Mouse (Mus musculus) kidney, postnatal 0 days (tissue): Measurements from ENCODE around the gene Kcnmb1. TPM values are rescaled to one million over a fixed set of nuclear protein-coding genes. Genes with fewer than 3 reads are reported as not detected.
A peak's percentile ranks its signal among the peaks of the same experiment; 100 is the strongest.

ENCODE experiments used
- ATAC-seq: fragments of 200-750 bp; cut with Nextera tagmentation; replicated peaks from 2 replicates; pipeline ENCODE4 v1.8.0; 2017; ENCODE audit warnings: low read depth, moderate number of reproducible peaks, moderate TSS enrichment, moderate library complexity; ENCODE audit not compliant: low FRiP score
- DNase-seq: peaks from one replicate; pipeline ENCODE4 v3.0.0-alpha.2; 2016; ENCODE audit warnings: low spot score
- H3K27ac ChIP-seq: fragments of 300-500 bp; sonication (generic); 2 replicates; pipeline ENCODE4 v1.5.1; 2014; ENCODE audit warnings: mild to moderate bottlenecking
- H3K27me3 ChIP-seq: fragments of 300-500 bp; sonication (generic); 2 replicates; pipeline ENCODE4 v1.6.1; 2014; ENCODE audit warnings: low read length, mixed read lengths; ENCODE audit not compliant: insufficient read depth
- H3K36me3 ChIP-seq: fragments of 300-500 bp; sonication (generic); 2 replicates; pipeline ENCODE4 v1.6.1; 2014; ENCODE audit warnings: low read length, mixed read lengths; ENCODE audit not compliant: insufficient read depth
- H3K4me1 ChIP-seq: fragments of 300-500 bp; sonication (generic); replicated peaks from 2 replicates; pipeline ENCODE4 v1.6.1; 2014; ENCODE audit warnings: antibody characterized with exemption, low read length, mixed read lengths; ENCODE audit not compliant: insufficient read depth
- H3K4me2 ChIP-seq: fragments of 300-500 bp; sonication (generic); 2 replicates; pipeline ENCODE4 v1.6.1; 2014; ENCODE audit warnings: mild to moderate bottlenecking, low read length, moderate library complexity, mixed read lengths
- H3K4me3 ChIP-seq: fragments of 300-500 bp; sonication (generic); replicated peaks from 2 replicates; pipeline ENCODE4 v1.5.1; 2014; ENCODE audit warnings: low read depth, low read length
- H3K9ac ChIP-seq: fragments of 300-500 bp; sonication (generic); 2 replicates; pipeline ENCODE4 v1.6.1; 2014; ENCODE audit warnings: low read depth, low read length
- H3K9me3 ChIP-seq: fragments of 300-500 bp; sonication (generic); replicated peaks from 2 replicates; pipeline ENCODE4 v1.6.1; 2016; ENCODE audit warnings: low read length, inconsistent platforms, mixed read lengths
- CTCF ChIP-seq: IDR thresholded peaks from 2 replicates; pipeline ENCODE4 v1.5.1; 2016; ENCODE audit warnings: antibody characterized with exemption, low read depth, mild to moderate bottlenecking, moderate library complexity
- WGBS: fragments of 180-500 bp; shearing (Covaris S2); extraction: QIAGEN DNeasy Blood & Tissue Kit; methylation state at CpG from one replicate; pipeline ENCODE4 v1.1.7; 2014; 5-methylcytosine and 5-hydroxymethylcytosine counted together
- polyA plus RNA-seq: library from polyadenylated mRNA; unstranded; fragments of >200 nt; fragmentation: Nextera tagmentation; extraction: Ambion mirVana; gene quantifications from 2 replicates; pipeline ENCODE4 v1.2.1, GENCODE M21; 2015

Gene Kcnmb1
- polyA plus RNA-seq, 1 experiment from 2014 or later, result 0.54 TPM

- no peaks in the 10 kb centered on the region for H3K36me3 ChIP-seq
- H3K27ac ChIP-seq, result no peak overlapping the region
- no peak overlapping the region for H3K9ac ChIP-seq
- ATAC-seq, result no peak
- no peaks in the 10 kb centered on the region for H3K27me3 ChIP-seq
- no peak for DNase-seq
- no peaks in the 10 kb centered on the region for H3K4me1 ChIP-seq
- no peak overlapping the region for H3K4me3 ChIP-seq
- no peaks in the 10 kb centered on the region for H3K9me3 ChIP-seq
- TF ChIP-seq CTCF, result no peak
- 67% methylated on average over 4 of the region's 4 CpGs for WGBS
- H3K4me2 ChIP-seq, result no peak overlapping the region
Measured at GRCm38 (mm10) chr11:33939456-33940113, 23.2 kb upstream of the Kcnmb1 start.

- H3K9me3 ChIP-seq, result no peaks in the 10 kb centered on the region
- no peaks in the 10 kb centered on the region for H3K4me1 ChIP-seq
- no peak for TF ChIP-seq CTCF
- no peaks in the 10 kb centered on the region for H3K36me3 ChIP-seq
- ATAC-seq (no peak), DNase-seq (no peak)
- no peak overlapping the region for H3K27ac ChIP-seq
- H3K4me3 ChIP-seq, result no peak overlapping the region
- H3K27me3 ChIP-seq, result no peaks in the 10 kb centered on the region
- H3K9ac ChIP-seq, result no peak overlapping the region
- WGBS, result 75% methylated on average over 1 of the region's 1 CpGs
- no peak overlapping the region for H3K4me2 ChIP-seq
Measured at GRCm38 (mm10) chr11:33943565-33943964, 19.2 kb upstream of the Kcnmb1 start.

- WGBS, result 70% methylated on average over 4 of the region's 4 CpGs
- H3K4me2 ChIP-seq, result no peak overlapping the region
- ATAC-seq, result no peak
- H3K4me3 ChIP-seq, result no peak overlapping the region
- H3K36me3 ChIP-seq, result no peaks in the 10 kb centered on the region
- no peak for DNase-seq
- H3K9ac ChIP-seq, result no peak overlapping the region
- no peaks in the 10 kb centered on the region for H3K4me1 ChIP-seq
- peak; percentile 53 for TF ChIP-seq CTCF
- no peaks in the 10 kb centered on the region for H3K9me3 ChIP-seq
- H3K27me3 ChIP-seq, result no peaks in the 10 kb centered on the region
- H3K27ac ChIP-seq, result no peak overlapping the region
Measured at GRCm38 (mm10) chr11:33944067-33944785, 18.6 kb upstream of the Kcnmb1 start.

- H3K4me3 ChIP-seq, result no peak overlapping the region
- no peak for TF ChIP-seq CTCF
- H3K4me1 ChIP-seq, result no peaks in the 10 kb centered on the region
- no peak overlapping the region for H3K27ac ChIP-seq
- DNase-seq, result no peak
- H3K27me3 ChIP-seq, result no peaks in the 10 kb centered on the region
- H3K9ac ChIP-seq, result no peak overlapping the region
- no peak overlapping the region for H3K4me2 ChIP-seq
- WGBS, result 85% methylated on average over 9 of the region's 9 CpGs
- H3K9me3 ChIP-seq, result no peaks in the 10 kb centered on the region
- ATAC-seq, result no peak
- H3K36me3 ChIP-seq, result no peaks in the 10 kb centered on the region
Measured at GRCm38 (mm10) chr11:33944786-33945328, 18.0 kb upstream of the Kcnmb1 start.

GRCm38 (mm10) chr11:33946501-33946900 lies 16.3 kb upstream of the Kcnmb1 start:
- Histone ChIP-seq H3K9me3 (no peaks in the 10 kb centered on the region), H3K27me3 (no peaks in the 10 kb centered on the region), H3K4me3 (no peak overlapping the region), H3K4me1 (no peaks in the 10 kb centered on the region), H3K36me3 (no peaks in the 10 kb centered on the region), H3K27ac (no peak overlapping the region), H3K9ac (no peak overlapping the region), H3K4me2 (no peak overlapping the region)
- ATAC-seq (no peak), DNase-seq (no peak)
- no peak for TF ChIP-seq CTCF
- 72% methylated on average over 4 of the region's 4 CpGs for WGBS

GRCm38 (mm10) chr11:33951155-33951554 lies 11.7 kb upstream of the Kcnmb1 start:
- no peak for DNase-seq
- Histone ChIP-seq H3K4me3 (no peak overlapping the region), H3K27ac (no peak overlapping the region), H3K27me3 (no peaks in the 10 kb centered on the region), H3K9ac (no peak overlapping the region), H3K36me3 (no peaks in the 10 kb centered on the region), H3K9me3 (no peaks in the 10 kb centered on the region), H3K4me1 (no peaks in the 10 kb centered on the region), H3K4me2 (no peak overlapping the region)
- WGBS, result 55% methylated on average over 5 of the region's 5 CpGs
- ATAC-seq, result no peak
- TF ChIP-seq CTCF, result no peak
